Mouse (Mus musculus): ENCODE results near the gene Rab26.
A peak's percentile ranks its signal among the peaks of the same experiment; 100 is the strongest.

Gene Rab26

GRCm38 (mm10) chr17:24534160-24534718, at the start of gene Rab26:
Gene Rab26 (minus strand): TSS chr17:24534210.
- DNase-seq (ENCODE audit: low read depth, low spot score), result no peak

DNA sequence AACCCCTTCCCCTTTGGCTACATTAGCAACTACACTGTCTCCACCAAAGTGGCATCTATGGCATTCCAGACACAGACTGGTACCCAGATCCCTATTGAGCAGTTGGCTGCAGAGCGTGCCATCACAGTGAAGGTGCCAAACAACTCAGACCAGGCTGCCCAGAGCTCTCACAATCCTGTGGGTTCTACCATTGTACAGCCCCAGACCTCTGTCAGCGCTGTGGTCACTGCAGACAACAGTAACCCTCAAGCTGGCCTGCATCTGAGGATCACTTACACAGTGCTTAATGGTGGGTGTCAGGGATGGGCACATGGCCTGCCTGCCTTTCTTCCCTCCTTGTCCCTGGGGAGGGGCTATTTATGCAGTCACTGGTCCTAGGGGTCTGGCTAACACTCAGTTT, 46.3 kb upstream of the Rab26 start:
- no peak for DNase-seq (ENCODE audit: low read depth, low spot score)

- DNase-seq (ENCODE audit: low read depth, low spot score), result no peak
These were observed 45.5 kb upstream of the Rab26 start for GRCm38 (mm10) chr17:24579532-24579931.

GRCm38 (mm10) chr17:24573811-24574210, 39.8 kb upstream of the Rab26 start:
- no peak for DNase-seq (ENCODE audit: low read depth, low spot score)

GRCm38 (mm10) chr17:24572651-24573245, 38.7 kb upstream of the Rab26 start:
- DNase-seq (ENCODE audit: low read depth, low spot score), result no peak

DNA sequence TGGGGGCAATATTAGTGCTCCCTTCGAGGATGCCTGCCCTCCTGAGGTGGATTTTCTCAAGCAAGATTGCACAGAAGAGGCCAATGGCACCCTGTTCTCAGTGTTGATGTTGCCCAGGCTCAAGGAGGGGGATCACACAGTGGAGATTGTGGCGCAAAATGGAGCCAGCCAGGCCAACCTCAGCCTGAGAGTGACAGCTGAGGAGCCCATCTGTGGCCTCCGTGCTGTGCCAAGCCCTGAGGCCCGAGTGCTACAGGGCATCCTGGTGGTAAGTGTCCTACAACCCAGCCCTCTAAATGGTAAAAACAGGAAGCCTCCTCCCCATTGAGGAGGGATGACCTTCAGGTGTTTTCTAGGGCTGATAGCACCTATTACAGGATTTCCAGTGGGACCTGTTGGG, 35.8 kb upstream of the Rab26 start:
- DNase-seq (ENCODE audit: low read depth, low spot score), result no peak

DNA sequence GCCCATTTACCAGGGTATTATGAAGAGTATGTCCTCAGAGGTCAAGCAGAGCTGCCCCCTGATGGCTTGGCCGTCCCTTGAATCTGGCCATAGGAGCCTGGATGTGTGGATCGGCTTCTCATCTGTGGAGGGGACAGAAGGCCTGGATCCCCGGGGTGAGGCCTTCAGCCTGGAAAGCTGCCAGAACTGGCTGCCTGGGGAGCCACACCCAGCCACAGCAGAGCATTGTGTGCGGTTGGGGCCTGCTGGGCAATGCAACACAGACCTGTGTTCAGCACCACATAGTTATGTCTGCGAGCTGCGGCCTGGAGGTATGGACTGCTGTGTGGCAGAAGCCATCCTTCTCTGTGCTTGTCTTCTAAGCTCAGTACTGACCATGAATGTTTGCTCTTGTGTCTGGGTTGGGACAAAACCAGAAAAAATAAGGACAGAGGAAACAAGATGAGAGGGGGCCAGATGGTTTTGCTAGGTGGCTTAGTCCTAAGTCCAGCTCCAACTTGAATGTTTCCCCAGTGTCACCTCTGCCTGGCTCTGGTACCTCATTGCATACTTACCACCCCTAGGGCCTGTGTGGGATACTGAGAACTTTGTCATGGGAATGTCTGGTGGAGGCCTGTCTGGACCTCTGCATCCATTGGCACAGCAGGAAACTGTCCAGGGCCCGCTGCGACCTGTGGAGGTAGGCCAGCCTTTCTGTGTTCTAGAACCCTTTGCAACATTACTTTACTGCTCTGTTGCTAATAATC, 33.2 kb upstream of the Rab26 start:
- DNase-seq (ENCODE audit: low read depth, low spot score), result no peak

GRCm38 (mm10) chr17:24565792-24566191, 31.8 kb upstream of the Rab26 start:
- DNase-seq (ENCODE audit: low read depth, low spot score), result no peak

- no peak for DNase-seq (ENCODE audit: low read depth, low spot score)
These were observed 31.1 kb upstream of the Rab26 start for GRCm38 (mm10) chr17:24565092-24565491.

DNA sequence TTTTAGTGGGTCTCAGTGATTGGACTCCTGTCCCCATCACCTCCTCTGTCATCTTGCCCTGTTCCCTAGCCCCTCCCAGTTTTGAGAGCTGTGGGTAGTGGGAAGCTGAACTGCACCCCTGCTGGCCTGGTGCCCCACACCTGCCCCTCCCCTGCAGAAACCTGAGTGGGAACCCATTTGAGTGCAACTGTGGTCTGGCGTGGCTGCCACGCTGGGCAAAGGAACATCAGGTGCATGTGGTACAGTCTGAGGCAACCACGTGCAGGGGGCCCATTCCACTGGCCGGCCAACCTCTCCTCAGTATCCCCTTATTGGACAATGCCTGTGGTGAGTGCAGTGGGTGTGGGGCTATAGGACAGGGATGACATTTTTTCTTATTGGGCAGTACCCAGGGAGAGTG, 30.4 kb upstream of the Rab26 start:
- DNase-seq (ENCODE audit: low read depth, low spot score), result no peak

DNA sequence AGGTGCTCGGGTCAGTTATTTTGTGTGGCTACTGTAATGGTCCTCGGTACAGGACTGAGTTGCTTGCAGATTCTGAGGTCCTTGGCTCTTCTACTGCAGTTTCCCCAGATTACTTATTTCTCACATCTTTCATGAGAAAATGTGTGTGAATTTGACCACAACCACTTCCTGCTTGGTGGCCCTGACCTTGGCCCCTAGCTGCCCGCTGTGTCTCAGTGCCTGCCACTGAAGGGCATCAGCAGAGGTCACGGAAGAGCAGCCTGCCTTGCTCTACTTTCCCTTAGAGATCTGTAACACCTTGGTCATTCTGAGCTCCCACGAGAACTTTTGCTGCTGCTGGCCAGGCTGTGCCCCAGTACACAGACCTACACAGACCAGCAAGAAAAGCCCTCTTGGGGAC, 29.6 kb upstream of the Rab26 start:
- no peak for DNase-seq (ENCODE audit: low read depth, low spot score)

DNA sequence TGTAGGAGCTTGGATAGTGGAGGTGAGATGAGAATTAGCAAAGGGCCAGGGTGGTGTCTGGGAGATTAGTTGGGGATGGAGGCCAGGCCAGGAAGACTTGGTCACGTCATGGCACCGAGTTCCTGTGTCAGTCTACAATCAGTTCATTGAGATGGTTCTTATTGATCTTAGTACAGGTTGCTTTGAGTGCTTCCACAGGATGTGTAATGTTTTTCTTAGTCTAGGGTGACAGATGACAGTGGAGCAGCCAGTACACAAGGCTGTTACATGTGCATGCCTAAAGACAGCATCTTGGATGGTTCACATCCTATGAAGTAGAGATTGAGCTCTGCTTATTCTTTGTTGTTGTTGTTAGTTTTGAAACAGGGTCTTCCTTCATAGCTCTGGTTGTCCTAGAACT, 27.6 kb upstream of the Rab26 start:
- DNase-seq (ENCODE audit: low read depth, low spot score), result no peak

DNA sequence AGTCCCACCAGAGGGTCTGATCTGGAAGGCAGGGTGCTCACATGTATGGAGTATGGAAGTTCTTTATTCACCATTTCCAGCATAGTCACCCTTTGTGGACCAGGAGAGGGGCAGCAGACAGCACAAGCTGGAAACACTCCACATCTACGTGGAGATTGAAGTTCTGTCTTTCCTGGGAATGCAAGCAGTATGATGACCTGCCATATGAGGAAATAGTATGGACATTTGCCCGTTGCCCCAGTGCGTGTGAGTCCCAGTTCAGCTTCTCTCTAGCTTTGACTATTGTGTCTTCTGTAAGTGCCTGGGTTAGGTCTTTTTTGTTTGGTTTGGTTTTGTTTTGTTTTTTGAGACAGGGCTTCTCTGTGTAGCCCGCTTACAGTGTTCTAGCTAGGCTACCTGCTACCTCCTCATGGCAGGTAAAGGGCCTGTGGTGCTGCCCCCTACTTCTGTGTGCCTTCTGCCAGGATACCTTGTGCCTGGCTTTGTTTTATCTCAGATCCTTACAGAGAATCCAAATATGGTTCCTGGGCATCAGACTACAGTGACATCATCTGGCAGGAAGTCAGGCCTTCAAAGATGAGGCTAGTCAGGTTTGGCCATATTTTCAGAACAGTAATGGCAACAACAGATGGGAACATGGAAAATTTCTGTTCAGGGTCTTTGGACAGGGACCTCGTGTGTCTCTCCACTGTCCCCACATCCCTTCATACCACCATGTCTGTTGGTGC, 26.5 kb upstream of the Rab26 start:
- DNase-seq (ENCODE audit: low read depth, low spot score), result no peak

- no peak for DNase-seq (ENCODE audit: low read depth, low spot score)
These were observed 25.1 kb upstream of the Rab26 start for GRCm38 (mm10) chr17:24559146-24559545.

DNA sequence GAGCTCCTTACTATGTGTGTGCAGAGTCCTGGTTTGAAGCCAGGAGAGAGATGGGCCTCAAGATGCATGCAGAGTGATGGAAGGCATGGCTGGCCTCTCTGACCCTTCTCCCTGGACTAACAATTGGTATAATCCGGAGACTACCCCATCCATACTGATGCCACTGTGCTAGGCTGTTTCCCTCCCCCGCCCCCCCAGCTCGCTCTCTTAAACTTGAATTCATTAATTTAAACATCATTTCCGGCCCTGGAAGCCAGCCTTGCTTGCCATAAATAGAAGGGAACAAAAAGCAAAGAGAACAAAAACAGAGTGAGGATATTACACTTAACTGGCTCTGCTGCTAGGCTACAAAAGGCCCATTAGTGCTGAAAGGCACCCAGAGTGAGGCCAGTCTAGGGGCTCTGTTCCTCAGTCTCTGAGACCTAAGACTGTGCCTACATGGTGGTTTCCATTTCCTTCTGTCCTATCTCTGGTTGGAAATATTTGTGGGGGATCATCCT, 24.6 kb upstream of the Rab26 start:
- no peak for DNase-seq (ENCODE audit: low read depth, low spot score)

- no peak for DNase-seq (ENCODE audit: low read depth, low spot score)
These were observed 23.1 kb upstream of the Rab26 start for GRCm38 (mm10) chr17:24557091-24557490.

DNA sequence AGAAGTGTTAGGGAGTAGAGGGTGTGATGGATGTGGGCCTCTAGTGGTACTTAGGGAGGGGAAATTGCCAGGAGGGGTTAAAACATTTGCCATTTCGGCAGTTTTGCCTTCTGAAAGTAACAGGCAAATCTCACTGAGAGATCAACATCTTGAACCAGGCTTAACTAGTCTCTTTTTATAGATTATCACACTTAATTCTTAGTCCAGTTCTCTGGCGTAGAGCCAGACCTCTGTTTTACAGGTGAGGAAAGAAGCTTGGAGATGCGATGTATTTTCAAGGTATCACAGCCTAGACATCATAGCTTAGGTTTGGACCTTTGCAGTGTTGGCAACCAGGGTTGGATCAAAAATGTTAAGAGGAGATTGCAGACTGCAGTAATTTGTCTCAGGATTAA, 17.0 kb upstream of the Rab26 start:
- no peak for DNase-seq (ENCODE audit: low read depth, low spot score)

DNA sequence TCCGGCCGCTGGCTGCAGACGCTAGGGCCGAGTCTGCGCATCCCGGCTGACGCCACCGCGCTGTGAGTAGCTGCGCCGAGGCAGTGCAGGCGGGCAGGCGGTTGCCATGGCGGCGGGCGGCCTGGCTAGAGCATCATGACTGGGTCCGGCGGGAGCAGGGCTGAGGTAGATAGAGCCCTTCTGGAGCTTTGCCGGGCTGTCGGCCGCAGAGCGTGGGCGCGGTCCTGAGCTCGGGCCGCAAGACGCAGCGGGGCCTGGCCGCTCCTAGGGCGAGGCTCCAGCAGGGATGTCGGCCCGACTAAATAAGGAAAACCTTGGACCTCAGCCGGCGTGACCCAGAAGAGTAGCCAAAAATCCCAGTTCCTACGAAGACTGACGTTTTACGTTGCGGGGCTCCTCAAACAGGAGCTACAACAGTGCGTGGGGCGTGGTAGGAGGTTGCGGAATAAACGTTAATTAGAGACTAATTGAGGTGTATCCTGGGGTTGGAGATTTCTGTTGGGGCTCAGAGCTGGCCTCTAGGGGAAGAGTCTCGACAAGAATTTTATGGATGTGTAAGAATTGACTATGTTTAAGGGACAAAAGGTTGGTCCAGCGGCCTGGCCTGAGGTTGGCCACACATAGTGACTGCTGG, 16.5 kb upstream of the Rab26 start:
- peak; percentile 53 for DNase-seq (ENCODE audit: low read depth, low spot score)

DNA sequence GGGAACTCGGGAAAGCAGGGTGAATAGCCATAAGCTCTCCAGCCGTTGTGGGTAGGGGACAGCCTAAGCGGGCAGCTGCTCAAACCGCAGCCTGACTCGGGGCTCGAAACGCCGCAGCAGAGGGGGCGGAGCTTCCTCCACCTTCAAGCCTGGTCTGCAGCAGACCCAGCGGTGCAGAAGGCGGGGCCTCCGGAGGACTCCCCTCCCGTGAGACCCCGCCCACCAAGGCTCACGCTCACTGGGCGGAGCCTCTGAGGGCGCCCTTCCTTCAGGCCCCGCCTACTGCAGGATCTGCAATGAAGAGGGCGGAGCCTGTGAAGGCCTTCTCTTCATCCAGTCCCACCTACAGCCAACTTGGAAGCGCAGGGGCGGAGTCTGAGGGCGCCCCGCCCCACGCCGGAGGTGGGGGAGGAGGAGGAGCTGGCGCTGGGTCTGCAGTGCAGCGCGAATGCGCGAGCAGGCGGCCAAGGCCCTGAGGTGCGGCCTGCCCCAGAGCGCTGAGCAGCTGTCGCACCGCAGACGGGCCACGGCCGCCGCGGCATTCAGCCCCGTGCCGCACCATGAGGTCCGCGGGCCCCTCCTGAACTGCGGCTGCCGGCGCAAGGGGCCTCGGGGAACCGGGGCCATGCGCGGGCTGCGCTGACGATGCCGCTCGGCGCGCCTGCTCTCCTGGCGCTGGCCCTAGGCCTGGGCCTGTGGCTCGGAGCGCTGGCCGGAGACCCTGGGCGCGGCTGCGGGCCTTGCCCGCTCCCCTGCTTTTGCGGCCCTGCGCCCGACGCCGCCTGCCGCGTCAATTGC, 15.8 kb upstream of the Rab26 start, which contains the start of gene Pkd1:
TSS of gene Pkd1 (plus strand) at position 217 of the 798 bp plus-strand sequence.
- peak; percentile 98 for DNase-seq (ENCODE audit: low read depth, low spot score)

DNA sequence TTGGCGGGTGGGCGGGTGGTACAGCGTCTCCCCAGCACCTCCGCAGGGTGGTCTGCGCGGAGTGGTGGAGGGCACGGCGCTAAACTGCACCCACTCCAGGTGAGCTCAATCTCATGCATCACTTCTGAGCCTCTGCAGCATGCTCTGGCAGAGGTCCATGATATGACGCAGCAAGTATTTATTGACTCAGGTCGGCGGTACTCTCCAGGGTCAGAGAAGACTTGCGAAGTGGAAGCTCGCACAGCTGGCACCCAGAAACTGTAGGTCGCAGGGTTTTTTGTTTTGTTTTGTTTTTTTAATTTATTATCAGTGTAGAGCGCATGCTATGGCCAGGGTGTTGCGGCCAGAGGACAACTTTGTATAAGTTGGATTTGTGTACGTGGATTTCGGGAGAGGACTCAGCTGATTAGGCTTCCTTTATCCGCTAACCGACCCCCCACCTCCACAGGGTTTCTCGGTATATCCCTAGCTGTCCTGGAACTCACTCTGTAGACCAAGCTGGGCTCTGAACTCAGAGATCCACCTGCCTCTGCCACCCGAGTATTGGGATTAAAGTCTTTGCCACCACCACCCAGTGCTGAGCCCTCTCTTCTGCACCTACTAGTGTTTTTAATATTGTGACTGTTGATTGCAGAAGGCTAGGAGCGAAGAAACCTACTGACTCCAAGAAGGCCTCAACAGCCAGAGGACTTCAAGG, 15.1 kb upstream of the Rab26 start:
- DNase-seq (ENCODE audit: low read depth, low spot score), result peak; percentile 17
